Mouse (Mus musculus): ENCODE measurements at regions not wholly inside any gene's neighbourhood (a gene's known extent, or its start where the extent isn't known, plus 50 kb on each side); places are given as distances from the start of the nearest gene placed in this dataset.

DNA sequence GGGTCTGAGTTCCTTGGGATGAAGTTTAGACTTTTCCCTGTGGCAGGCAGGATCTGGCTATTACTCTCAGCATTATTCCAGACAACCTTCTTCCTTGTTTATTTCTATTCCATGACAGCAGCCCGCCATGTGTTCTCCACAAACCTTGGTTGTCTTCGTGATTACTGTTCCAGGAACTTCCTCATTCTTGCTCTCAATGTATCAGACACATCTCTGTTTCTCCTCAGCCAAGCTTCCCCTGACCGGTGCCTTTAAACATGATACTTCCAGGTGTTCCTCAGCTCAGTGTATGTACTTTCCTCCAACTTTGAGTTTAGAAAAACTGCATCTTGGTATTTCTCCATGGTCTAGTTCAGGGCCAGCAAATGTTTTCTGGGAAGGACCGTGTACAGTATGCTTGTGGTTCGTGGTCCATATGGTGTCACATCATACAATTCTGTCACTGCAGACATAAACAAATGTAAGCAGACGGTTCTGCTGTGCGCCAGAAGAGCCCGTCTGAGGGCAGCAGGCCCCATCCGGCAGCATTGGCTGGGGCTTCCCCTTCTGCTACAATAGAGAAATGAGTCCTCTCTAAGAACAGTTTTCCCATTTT, 64.2 kb downstream of the Peg10 start:
- no peak for TF ChIP-seq POLR2A (IDR thresholded peaks at IDR 0.05; ENCODE audit: borderline replicate concordance, extremely low read depth, insufficient read depth, insufficient read length, poor library complexity, severe bottlenecking)
- no peak for TF ChIP-seq CTCF (IDR thresholded peaks at IDR 0.05; ENCODE audit: borderline replicate concordance, extremely low read depth, insufficient read depth, insufficient read length)
- DNase-seq (ENCODE audit: low read depth) = peak; percentile 11

DNA sequence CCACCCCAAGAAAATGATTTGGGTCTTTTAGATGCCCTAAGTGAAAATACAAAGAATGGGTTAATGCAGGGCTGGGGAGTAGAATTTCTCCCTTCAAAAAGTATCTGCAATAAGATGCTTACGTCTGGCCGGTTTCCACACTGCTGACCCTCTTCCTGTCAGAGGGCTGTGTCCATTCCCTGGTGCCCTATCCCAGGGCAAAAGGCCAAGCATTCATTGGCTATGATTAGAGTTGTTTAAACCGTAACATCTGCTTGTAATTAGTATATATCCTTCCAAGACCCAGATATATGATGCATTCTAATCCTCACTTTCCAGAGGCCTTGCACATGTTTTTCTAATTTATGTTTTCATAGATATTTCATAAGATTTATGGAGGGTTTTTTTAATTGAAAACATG, 66.1 kb downstream of the Peg10 start:
- peak; percentile 9 for DNase-seq (ENCODE audit: low read depth)
- no peak for TF ChIP-seq POLR2A (IDR thresholded peaks at IDR 0.05; ENCODE audit: borderline replicate concordance, extremely low read depth, insufficient read depth, insufficient read length, poor library complexity, severe bottlenecking)
- no peak for TF ChIP-seq CTCF (IDR thresholded peaks at IDR 0.05; ENCODE audit: borderline replicate concordance, extremely low read depth, insufficient read depth, insufficient read length)

DNA sequence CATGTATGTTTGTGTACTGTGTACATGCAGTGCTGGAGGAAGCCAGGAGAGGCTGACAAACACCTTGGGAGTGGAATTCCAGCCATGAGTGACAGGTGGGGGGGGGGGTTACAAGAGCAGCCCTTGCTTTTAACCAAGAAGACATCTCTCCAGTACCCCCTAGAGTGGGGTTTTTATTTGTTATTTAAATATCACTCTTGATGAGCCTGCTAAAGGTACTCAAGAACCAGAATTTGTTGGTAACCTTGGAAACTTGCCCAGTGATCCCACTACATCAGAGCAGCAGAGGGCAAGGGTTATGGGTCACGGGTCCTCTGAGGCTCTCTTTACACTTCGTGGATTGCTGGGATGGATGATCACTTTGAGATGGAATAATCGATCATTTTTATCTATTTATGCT, 69.8 kb downstream of the Peg10 start:
- no peak for TF ChIP-seq POLR2A (IDR thresholded peaks at IDR 0.05; ENCODE audit: borderline replicate concordance, extremely low read depth, insufficient read depth, insufficient read length, poor library complexity, severe bottlenecking)
- no peak for DNase-seq (ENCODE audit: low read depth)

DNA sequence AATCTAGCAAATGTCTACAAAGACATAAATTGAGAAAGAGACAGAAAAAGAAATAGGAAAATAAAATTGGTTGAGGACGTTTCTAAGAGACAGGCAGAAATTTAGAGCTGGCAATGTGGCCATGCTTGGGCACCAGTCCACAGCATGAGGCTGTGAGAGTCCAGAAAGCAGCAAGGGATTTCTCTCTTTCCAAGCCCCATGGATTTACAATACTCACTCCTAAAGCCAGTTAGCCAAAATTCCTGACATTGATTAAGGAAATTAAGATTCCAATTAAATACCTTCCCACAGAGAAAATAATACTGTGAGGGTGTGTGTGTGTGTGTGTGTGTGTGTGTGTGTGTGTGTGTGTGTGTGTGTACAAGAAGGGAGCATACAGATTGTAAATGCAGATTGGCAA, 61.5 kb upstream of the Ppp1r9a start:
- no peak for TF ChIP-seq CTCF (IDR thresholded peaks at IDR 0.05; ENCODE audit: borderline replicate concordance, extremely low read depth, insufficient read depth, insufficient read length)
- no peak for TF ChIP-seq POLR2A (IDR thresholded peaks at IDR 0.05; ENCODE audit: borderline replicate concordance, extremely low read depth, insufficient read depth, insufficient read length, poor library complexity, severe bottlenecking)
- peak; percentile 55 for DNase-seq (ENCODE audit: low read depth)

DNA sequence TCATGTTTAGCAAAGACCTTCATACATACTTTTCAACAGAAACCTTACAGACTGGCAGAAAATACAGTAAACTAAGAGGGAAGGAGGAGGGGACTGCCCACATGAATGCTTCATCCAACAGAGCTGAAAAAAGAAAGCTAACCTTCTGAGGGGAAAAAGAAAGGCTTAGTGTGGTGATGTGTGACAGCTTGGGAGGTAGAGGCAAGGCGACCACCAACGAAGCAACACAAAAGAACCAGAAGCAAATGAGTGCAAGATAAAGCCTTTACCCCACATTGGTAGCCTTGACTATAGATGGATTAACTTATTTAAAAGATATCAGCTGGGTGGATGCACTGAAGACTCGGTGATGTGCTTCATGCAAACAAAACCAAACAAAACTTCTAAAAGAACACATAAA, 53.0 kb upstream of the Ppp1r9a start:
- TF ChIP-seq CTCF (IDR thresholded peaks at IDR 0.05; ENCODE audit: borderline replicate concordance, extremely low read depth, insufficient read depth, insufficient read length) (no peak), POLR2A (IDR thresholded peaks at IDR 0.05; ENCODE audit: borderline replicate concordance, extremely low read depth, insufficient read depth, insufficient read length, poor library complexity, severe bottlenecking) (no peak)
- peak; percentile 42 for DNase-seq (ENCODE audit: low read depth)

DNA sequence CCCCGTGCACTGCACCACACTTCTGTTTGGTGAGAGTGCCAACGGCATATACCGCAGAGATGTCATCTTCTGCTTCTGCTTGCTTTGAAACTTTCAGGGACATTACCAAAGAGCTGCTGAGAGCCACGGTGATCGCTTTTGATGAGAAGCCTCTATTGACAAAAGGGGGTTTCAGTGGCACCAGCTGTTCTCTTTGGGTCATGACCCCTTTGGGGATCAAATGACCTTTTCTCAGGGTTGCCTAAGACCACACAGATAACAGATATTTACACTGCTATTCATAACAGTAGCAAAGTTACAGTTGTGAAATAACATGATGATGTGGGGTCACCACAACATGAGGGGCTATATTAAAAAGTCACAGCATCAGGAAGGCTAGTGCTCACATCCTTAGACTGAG, 51.7 kb upstream of the Ppp1r9a start:
- TF ChIP-seq CTCF (IDR thresholded peaks at IDR 0.05; ENCODE audit: borderline replicate concordance, extremely low read depth, insufficient read depth, insufficient read length) (no peak), POLR2A (IDR thresholded peaks at IDR 0.05; ENCODE audit: borderline replicate concordance, extremely low read depth, insufficient read depth, insufficient read length, poor library complexity, severe bottlenecking) (no peak)
- no peak for DNase-seq (ENCODE audit: low read depth)

All from brain, embryonic 14.5 days (tissue).